ENCODE assay signal across 7 mouse cellular contexts in genomic region chr16:95701802-95702561, GRCm38 (mm10). TPM values are rescaled to one million over a fixed set of nuclear protein-coding genes. Genes with fewer than 3 reads are reported as not detected.
DNase-seq lines count a peak whose midpoint lies in the region; ATAC-seq lines count a peak whose summit lies in the region.

TSS of gene Ets2 (plus strand) at chr16:95702075.

- H3K9ac ChIP-seq in intestine, embryonic 15.5 days: peak within 1 kb of the TSS; percentile 98

- peak within 1 kb of the TSS; percentile 81 for H3K4me2 ChIP-seq in intestine, embryonic 15.5 days (replicated peaks)

- peaks cover 8% of the 10 kb centered on the region; the same call in 1 of the 2 replicates for H3K36me3 ChIP-seq in intestine, embryonic 15.5 days
- H3K36me3 ChIP-seq in midbrain, embryonic 10.5 days: peaks cover 5% of the 10 kb centered on the region; the same call in 1 of the 2 replicates

- H3K27me3 ChIP-seq in intestine, embryonic 15.5 days (replicated peaks): no peaks in the 10 kb centered on the region
- no peaks in the 10 kb centered on the region for H3K27me3 ChIP-seq in midbrain, embryonic 10.5 days (ENCODE audit: low read depth, poor library complexity, severe bottlenecking)

- peak within 1 kb of the TSS; percentile 86 for H3K4me3 ChIP-seq in intestine, embryonic 15.5 days (replicated peaks)
- peak within 1 kb of the TSS; percentile 76 for H3K4me3 ChIP-seq in midbrain, embryonic 10.5 days

- WGBS in intestine, embryonic 15.5 days: under 1% methylated on average over 64 of the region's 64 CpGs
- 1% methylated on average over 64 of the region's 64 CpGs for WGBS in midbrain, embryonic 10.5 days

- intact Hi-C loops in gastrocnemius, postnatal 36 days (cut with DNase I): loop anchor here (2.0 to 5.0 kb wide), 3 partner anchors 60 to 243 kb away; no protein-coding TSS in a partner anchor
- intact Hi-C loops in left cerebral cortex, postnatal 25 days (cut with DNase I): loop anchor here (1.0 to 5.0 kb wide), 3 partner anchors 59 to 425 kb away; partner anchors contain the start of gene Hmgn1

- no peaks in the 10 kb centered on the region for H3K9me3 ChIP-seq in intestine, embryonic 15.5 days
- H3K9me3 ChIP-seq in midbrain, embryonic 10.5 days (replicated peaks): no peaks in the 10 kb centered on the region

- H3K4me1 ChIP-seq in intestine, embryonic 15.5 days (replicated peaks): peaks cover 17% of the 10 kb centered on the region
- peaks cover 26% of the 10 kb centered on the region for H3K4me1 ChIP-seq in midbrain, embryonic 10.5 days

- H3K27ac ChIP-seq in intestine, embryonic 15.5 days: peak within 1 kb of the TSS; percentile 98
- peak within 1 kb of the TSS; percentile 89 for H3K27ac ChIP-seq in midbrain, embryonic 10.5 days (replicated peaks)

- peak; percentile 92 to 93 for DNase-seq in adrenal gland, adult 18-20 months (ENCODE audit: low spot score in 2 of 2)
- peak; percentile 91 for DNase-seq in embryo, embryonic 11 days
- peak; percentile 87 to 88 for DNase-seq in gastrocnemius, postnatal 36 days
- peak; percentile 90 to 92 for DNase-seq in left cerebral cortex, postnatal 25 days (ENCODE audit: low spot score in 2 of 2)
- DNase-seq in midbrain, embryonic 10.5 days (ENCODE audit: low spot score): peak; percentile 88
- peak; percentile 93 for DNase-seq in right cerebral cortex, postnatal 4 days

- peak; percentile 89 for ATAC-seq in intestine, embryonic 15.5 days

RNA-seq across cellular contexts. Expression of gene Ets2, which starts in this region (rescaled TPM):
- 10 to 100 TPM; 46.4 to 46.6 TPM for total RNA-seq in adrenal gland, adult 18-20 months (2021)
- 10 to 100 TPM; 29.7 to 33.0 TPM for total RNA-seq in gastrocnemius, postnatal 36 days (2021)
- polyA plus RNA-seq in intestine, embryonic 15.5 days (2015; fragmentation: Nextera tagmentation; extraction: Ambion mirVana): 59.5 and 64.7 TPM in 2 replicates
- 10 to 100 TPM; 68.3 to 76.0 TPM for total RNA-seq in left cerebral cortex, postnatal 25 days (2021)
- 16.2 and 16.8 TPM in 2 replicates for polyA plus RNA-seq in midbrain, embryonic 10.5 days (2016; fragmentation: Nextera tagmentation; extraction: Ambion mirVana)

Comparison
In these comparisons a context has a peak if more than half of its experiments do, and no peak if none do; other contexts are left out.
1. Peak in every context shown above with its lines: DNase-seq, ATAC-seq, H3K4me3 ChIP-seq and H3K27ac ChIP-seq.